Mouse (Mus musculus): ENCODE measurements around the gene A030005L19Rik. TPM values are rescaled to one million over a fixed set of nuclear protein-coding genes. Genes with fewer than 3 reads are reported as not detected.
"Not testable (repeated sequence)": the region's sequence is repeated elsewhere in the genome, so short reads cannot be mapped to it uniquely, and the experiment has no call there.

Gene A030005L19Rik
- polyA plus RNA-seq (2016; fragmentation: Nextera tagmentation; extraction: Ambion mirVana): 0.39 TPM in 1 of 2 replicates, not detected in the other

DNA sequence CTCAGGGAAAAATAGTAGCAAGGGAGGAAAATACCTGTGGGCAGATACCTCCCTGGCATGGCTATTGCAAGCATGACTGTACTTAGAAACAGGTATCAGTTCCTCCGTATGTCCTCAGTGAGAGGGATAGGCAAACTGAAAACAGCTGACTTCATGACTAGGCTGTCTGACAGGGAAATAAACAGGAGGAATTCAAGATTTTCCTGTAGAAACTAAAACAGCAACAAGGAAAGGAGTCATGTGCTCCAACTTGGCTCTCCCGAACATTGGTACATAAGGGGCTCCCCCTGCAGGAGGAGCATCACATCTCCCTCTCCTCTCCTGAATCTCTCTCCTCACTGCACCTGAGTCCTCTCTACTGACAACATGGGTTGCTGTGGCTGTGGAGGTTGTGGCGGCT, at the start of gene A030005L19Rik:
A030005L19Rik (plus strand) TSS at position 301 of the 400 bp plus-strand sequence.
- no peak within 1 kb of the TSS for H3K9ac ChIP-seq
- H3K4me1 ChIP-seq: no peaks in the 10 kb centered on the region
- no peaks in the 10 kb centered on the region for H3K27me3 ChIP-seq
- H3K4me2 ChIP-seq (replicated peaks): no peak within 1 kb of the TSS
- ATAC-seq (ENCODE audit: insufficient number of reproducible peaks, insufficient read depth, low FRiP score, low TSS enrichment): no peak
- H3K36me3 ChIP-seq: no peaks in the 10 kb centered on the region
- H3K9me3 ChIP-seq: no peaks in the 10 kb centered on the region
- H3K27ac ChIP-seq: no peak within 1 kb of the TSS
- no peak within 1 kb of the TSS for H3K4me3 ChIP-seq
- WGBS: 80% methylated on average over 3 of the region's 3 CpGs

DNA sequence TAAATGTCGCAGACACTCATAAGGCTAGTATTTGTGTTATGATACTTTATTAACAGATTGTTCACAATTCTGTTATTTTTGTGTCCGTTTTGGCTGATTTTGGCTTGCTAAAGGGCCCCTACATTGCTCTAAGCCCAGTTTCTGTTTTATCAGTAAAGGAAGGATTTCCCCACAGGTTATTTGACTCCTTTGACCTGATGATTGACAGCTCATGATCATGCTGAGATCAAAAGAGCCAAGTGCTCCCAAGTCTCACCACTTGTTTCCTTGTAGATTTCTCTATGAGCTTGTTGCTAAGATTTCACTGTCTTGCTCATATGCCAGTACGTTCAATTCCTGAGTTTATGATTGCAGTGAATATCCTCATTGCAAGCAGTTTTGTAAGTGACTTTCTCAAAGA, 42.9 kb upstream of the A030005L19Rik start:
- no peaks in the 10 kb centered on the region for H3K9me3 ChIP-seq
- no peaks in the 10 kb centered on the region for H3K4me1 ChIP-seq
- no peak for ATAC-seq (ENCODE audit: insufficient number of reproducible peaks, insufficient read depth, low FRiP score, low TSS enrichment)
- no peaks in the 10 kb centered on the region for H3K27me3 ChIP-seq
- H3K27ac ChIP-seq: no peak overlapping the region
- H3K9ac ChIP-seq: no peak overlapping the region
- WGBS: 77% methylated on average over 3 of the region's 3 CpGs
- no peak overlapping the region for H3K4me2 ChIP-seq (replicated peaks)
- peaks cover 12% of the 10 kb centered on the region; the same call in 1 of the 2 replicates for H3K36me3 ChIP-seq
- H3K4me3 ChIP-seq: no peak overlapping the region

DNA sequence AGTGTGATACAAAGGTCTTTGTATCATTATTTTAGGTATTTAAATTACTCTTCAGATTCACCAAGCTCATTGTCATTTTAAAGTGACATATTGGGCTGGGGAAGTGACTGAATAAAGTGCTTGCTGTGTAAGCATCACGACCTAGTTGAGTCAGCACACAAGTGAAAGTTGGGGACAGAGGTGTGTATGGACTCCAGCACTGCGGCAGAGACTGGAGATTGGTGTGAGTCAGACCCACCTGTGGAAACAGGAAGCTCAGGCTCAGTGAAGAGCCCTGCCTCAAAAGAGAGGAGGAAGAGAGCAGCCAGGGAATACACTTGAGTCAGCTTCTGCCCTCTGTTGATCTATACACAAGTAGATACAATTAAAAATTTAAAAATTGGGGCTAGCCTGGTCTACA, 34.0 kb upstream of the A030005L19Rik start:
- Histone ChIP-seq H3K36me3 (peaks cover 27% of the 10 kb centered on the region), H3K27me3 (no peaks in the 10 kb centered on the region), H3K27ac (no peak overlapping the region), H3K4me2 (replicated peaks) (no peak overlapping the region), H3K4me1 (no peaks in the 10 kb centered on the region), H3K4me3 (no peak overlapping the region), H3K9ac (no peak overlapping the region), H3K9me3 (no peaks in the 10 kb centered on the region)
- ATAC-seq (ENCODE audit: insufficient number of reproducible peaks, insufficient read depth, low FRiP score, low TSS enrichment): no peak
- 89% methylated on average over 2 of the region's 2 CpGs for WGBS

DNA sequence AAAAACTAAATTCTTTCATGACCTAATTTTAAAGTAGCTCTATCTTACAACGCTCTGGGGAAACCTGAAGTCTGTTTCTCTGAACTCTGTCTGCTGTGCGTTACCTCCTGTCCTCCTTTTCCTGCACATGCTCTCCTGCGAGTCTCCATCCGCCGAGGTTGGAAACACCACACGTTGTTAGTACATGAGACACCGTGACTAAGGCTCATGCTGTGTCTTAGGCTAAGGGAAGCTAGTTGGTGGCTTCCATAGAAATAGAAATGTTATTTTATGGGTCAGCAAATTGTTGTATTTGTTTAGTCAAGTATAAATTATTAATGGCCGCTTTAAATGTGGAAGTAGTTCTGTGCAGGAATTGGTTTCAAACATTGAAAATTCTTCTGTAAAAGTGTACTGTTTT, 32.9 kb upstream of the A030005L19Rik start:
- H3K4me2 ChIP-seq (replicated peaks): no peak overlapping the region
- no peak overlapping the region for H3K9ac ChIP-seq
- H3K9me3 ChIP-seq: no peaks in the 10 kb centered on the region
- no peaks in the 10 kb centered on the region for H3K27me3 ChIP-seq
- no peak overlapping the region for H3K27ac ChIP-seq
- H3K4me1 ChIP-seq: no peaks in the 10 kb centered on the region
- H3K4me3 ChIP-seq: no peak overlapping the region
- 88% methylated on average over 8 of the region's 8 CpGs for WGBS
- no peak for ATAC-seq (ENCODE audit: insufficient number of reproducible peaks, insufficient read depth, low FRiP score, low TSS enrichment)
- H3K36me3 ChIP-seq: peaks cover 25% of the 10 kb centered on the region

DNA sequence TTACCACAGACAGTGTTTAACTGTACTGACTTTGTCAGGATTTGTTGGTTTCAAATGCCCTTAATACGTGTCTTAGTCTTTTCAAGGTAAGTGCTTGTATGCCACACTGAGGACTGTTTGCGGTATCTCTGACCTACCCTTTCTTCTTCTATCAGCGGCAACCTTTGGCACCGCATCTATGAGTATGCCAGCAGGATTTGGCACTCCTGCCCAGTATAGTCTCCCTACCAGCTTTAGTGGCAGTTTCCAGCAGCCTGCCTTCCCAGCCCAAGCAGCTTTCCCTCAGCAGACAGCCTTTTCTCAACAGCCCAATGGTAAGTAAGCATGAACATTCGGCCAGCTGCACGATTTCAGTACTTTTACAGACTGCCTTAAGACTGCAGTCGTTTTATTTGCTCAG, 19.9 kb upstream of the A030005L19Rik start:
- H3K4me1 ChIP-seq: no peaks in the 10 kb centered on the region
- no peaks in the 10 kb centered on the region for H3K27me3 ChIP-seq
- peaks cover 23% of the 10 kb centered on the region for H3K36me3 ChIP-seq
- no peaks in the 10 kb centered on the region for H3K9me3 ChIP-seq
- 94% methylated on average over 7 of the region's 7 CpGs for WGBS
- ATAC-seq (ENCODE audit: insufficient number of reproducible peaks, insufficient read depth, low FRiP score, low TSS enrichment): no peak
- no peak overlapping the region for H3K27ac ChIP-seq
- H3K4me2 ChIP-seq (replicated peaks): no peak overlapping the region
- H3K9ac ChIP-seq: no peak overlapping the region
- no peak overlapping the region for H3K4me3 ChIP-seq

DNA sequence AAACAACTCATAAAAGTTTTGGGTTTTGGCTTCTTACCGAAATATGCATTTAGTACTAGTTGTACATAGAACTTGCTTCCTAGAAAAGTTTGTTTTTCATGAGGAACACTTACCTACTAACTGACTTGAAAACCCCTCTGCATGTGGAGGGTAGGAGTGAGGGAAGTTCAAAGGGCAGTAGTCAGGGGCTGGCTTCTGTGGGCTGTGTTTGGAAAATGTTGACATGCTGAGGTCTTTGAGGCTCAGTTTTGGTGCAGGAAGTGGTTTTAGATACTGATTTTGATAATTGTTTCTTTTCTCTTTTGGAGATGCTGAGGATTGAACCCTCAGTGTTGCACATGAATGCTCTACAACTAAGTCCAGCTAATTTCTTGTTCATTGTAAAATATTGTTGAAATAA, 12.6 kb upstream of the A030005L19Rik start:
- H3K9ac ChIP-seq: no peak overlapping the region
- no peaks in the 10 kb centered on the region for H3K9me3 ChIP-seq
- H3K27ac ChIP-seq: no peak overlapping the region
- 98% methylated on average over 1 of the region's 1 CpGs for WGBS
- H3K27me3 ChIP-seq: no peaks in the 10 kb centered on the region
- no peak for ATAC-seq (ENCODE audit: insufficient number of reproducible peaks, insufficient read depth, low FRiP score, low TSS enrichment)
- H3K4me3 ChIP-seq: no peak overlapping the region
- H3K36me3 ChIP-seq: peaks cover 17% of the 10 kb centered on the region
- H3K4me1 ChIP-seq: no peaks in the 10 kb centered on the region
- H3K4me2 ChIP-seq (replicated peaks): no peak overlapping the region

DNA sequence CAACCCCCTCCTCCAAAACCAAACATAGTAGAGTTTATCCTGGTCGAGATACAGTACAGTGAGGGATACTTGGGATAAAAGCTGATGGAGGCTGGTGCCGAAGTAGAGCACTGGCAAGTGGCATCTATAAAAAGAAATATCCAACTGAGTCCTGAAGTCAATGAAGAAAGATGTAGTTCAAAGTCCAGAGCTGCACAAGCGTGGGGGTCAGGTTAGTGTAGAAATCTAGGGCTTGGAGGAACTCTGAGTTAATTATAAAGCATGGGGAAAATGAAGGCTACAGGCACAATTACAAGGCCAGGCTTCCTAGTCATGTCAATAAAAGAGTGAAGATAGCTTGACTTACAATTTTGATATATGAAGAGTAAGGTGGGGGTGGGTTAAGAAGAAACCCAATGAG, 11.9 kb upstream of the A030005L19Rik start:
- ATAC-seq (ENCODE audit: insufficient number of reproducible peaks, insufficient read depth, low FRiP score, low TSS enrichment): no peak
- WGBS: 93% methylated on average over 3 of the region's 3 CpGs
- no peak overlapping the region for H3K9ac ChIP-seq
- H3K4me1 ChIP-seq: no peaks in the 10 kb centered on the region
- H3K4me2 ChIP-seq (replicated peaks): no peak overlapping the region
- H3K27me3 ChIP-seq: no peaks in the 10 kb centered on the region
- no peak overlapping the region for H3K27ac ChIP-seq
- no peaks in the 10 kb centered on the region for H3K9me3 ChIP-seq
- H3K4me3 ChIP-seq: no peak overlapping the region
- H3K36me3 ChIP-seq: peaks cover 17% of the 10 kb centered on the region

DNA sequence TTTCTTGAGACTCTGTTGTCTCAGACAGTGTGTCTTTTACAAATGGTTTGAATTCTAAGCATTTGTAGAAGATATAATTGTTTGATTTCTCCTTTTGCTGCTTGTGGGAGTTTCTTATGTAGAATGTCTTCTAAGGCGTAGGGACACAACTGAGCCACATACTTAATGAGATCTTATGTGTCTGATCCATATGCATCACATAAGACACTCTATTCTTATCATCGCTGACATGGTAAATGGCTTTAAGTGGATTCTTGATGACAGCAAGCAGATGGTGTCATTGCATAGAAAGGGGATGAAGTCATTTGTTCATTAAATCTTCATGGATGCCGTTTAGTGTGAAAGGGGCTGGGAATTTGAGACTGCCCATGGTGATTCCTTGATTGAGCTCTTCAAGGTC, 7.2 kb upstream of the A030005L19Rik start:
- Histone ChIP-seq H3K9ac (no peak overlapping the region), H3K4me1 (no peaks in the 10 kb centered on the region), H3K4me3 (no peak overlapping the region), H3K4me2 (replicated peaks) (no peak overlapping the region), H3K36me3 (peaks cover 14% of the 10 kb centered on the region), H3K9me3 (no peaks in the 10 kb centered on the region), H3K27ac (no peak overlapping the region), H3K27me3 (no peaks in the 10 kb centered on the region)
- ATAC-seq (ENCODE audit: insufficient number of reproducible peaks, insufficient read depth, low FRiP score, low TSS enrichment): no peak
- 81% methylated on average over 3 of the region's 3 CpGs for WGBS

DNA sequence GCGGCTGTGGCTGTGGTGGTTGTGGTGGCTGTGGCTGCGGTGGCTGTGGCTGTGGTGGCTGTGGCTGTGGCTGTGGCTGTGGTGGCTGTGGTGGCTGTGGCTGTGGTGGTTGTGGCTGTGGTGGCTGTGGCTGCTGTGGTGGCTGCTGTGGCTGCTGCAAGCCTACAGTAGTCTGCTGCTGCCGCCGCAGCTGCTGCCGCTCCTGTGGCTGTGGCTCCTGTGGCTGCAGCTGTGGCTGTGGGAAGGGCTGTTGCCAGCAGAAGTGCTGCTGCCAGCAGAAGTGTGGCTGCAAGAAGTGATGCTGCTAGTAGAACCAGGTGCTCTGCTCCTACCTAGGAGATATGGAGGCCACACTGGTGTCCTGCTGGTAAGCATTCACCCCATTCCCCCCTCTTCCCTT, 309 bp downstream of the A030005L19Rik start:
- not testable (repeated sequence) for H3K36me3 ChIP-seq; H3K9ac ChIP-seq; H3K27me3 ChIP-seq; ATAC-seq (ENCODE audit: insufficient number of reproducible peaks, insufficient read depth, low FRiP score, low TSS enrichment); H3K4me1 ChIP-seq; H3K4me2 ChIP-seq (replicated peaks); H3K4me3 ChIP-seq; H3K27ac ChIP-seq; H3K9me3 ChIP-seq
- 96% methylated on average over 5 of the region's 5 CpGs for WGBS

DNA sequence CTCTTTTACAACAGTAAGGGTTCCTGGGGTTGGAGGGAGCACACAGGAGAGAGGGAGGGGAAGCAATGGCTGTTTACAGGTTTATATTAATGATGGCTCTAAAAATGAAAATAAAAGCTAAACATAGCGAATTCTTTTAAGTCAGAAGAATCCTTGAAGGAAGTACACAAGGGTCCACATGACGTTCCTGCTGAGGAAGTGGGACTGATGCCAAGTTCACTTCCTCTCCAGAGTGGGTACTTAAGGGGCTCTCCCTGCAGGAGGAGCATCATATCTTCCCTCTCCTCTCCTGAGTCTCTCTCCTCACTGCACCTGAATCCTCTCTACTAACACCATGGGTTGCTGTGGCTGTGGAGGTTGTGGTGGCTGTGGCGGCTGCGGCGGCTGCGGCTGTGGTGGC, 11.5 kb downstream of the A030005L19Rik start, which contains the start of gene A030014E15Rik:
A030014E15Rik (plus strand) TSS at position 268 of the 400 bp plus-strand sequence.
- H3K4me2 ChIP-seq (replicated peaks): no peak within 1 kb of the TSS
- no peak within 1 kb of the TSS for H3K27ac ChIP-seq
- H3K36me3 ChIP-seq: no peaks in the 10 kb centered on the region
- H3K9me3 ChIP-seq: no peaks in the 10 kb centered on the region
- no peak within 1 kb of the TSS for H3K9ac ChIP-seq
- no peaks in the 10 kb centered on the region for H3K27me3 ChIP-seq
- ATAC-seq (ENCODE audit: insufficient number of reproducible peaks, insufficient read depth, low FRiP score, low TSS enrichment): no peak
- WGBS: 91% methylated on average over 6 of the region's 6 CpGs
- H3K4me3 ChIP-seq: no peak within 1 kb of the TSS
- no peaks in the 10 kb centered on the region for H3K4me1 ChIP-seq

DNA sequence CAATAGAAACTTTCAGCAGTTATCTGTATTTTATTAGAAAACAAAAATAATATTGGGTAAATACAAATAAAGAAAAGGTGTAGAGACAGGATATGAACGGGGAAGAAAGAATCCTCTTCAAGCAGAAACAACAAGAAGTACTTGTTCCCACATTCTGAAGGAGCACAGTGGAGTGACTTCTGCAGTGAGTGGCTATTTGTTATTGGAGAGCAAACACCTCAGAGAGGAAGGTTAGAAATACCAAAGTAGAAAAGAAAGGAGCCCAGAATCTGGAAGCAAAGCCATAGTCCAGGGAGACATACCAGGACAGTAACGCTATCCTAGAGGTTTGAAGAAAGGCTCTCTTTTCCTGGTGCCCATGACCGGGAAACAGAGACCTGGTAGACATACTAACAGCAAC, 17.4 kb downstream of the A030005L19Rik start:
- H3K36me3 ChIP-seq; H3K4me3 ChIP-seq; ATAC-seq (ENCODE audit: insufficient number of reproducible peaks, insufficient read depth, low FRiP score, low TSS enrichment); H3K4me2 ChIP-seq (replicated peaks); H3K27ac ChIP-seq; H3K4me1 ChIP-seq; H3K27me3 ChIP-seq; H3K9ac ChIP-seq; H3K9me3 ChIP-seq: not testable (repeated sequence)
- WGBS: 89% methylated on average over 3 of the region's 3 CpGs

DNA sequence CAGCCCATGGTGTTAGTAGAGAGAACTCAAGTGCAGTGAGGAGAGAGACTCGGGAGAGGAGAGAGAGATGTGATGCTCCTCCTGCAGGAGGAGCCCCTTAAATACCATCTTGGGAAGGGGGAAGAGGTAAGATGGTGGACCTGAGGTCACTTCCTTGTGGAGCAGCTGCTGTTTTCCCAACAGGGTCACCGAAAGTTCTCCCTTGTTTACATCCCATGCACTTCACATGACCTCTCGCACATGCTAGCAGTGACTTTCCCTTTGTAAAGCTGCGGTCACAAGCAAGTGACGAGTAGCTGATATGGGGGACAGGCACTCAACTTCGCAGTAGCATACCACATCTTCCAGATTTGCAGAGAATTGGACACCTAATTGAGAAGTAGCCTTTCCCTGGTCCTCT, 18.2 kb downstream of the A030005L19Rik start, which contains the start of gene Gm6217:
Gm6217 (minus strand) TSS at position 74 of the 400 bp plus-strand sequence.
- WGBS: no CpG with 5 or more reads among the region's 6 CpGs
- H3K9me3 ChIP-seq; H3K4me1 ChIP-seq; ATAC-seq (ENCODE audit: insufficient number of reproducible peaks, insufficient read depth, low FRiP score, low TSS enrichment); H3K36me3 ChIP-seq; H3K27me3 ChIP-seq; H3K4me2 ChIP-seq (replicated peaks); H3K27ac ChIP-seq; H3K4me3 ChIP-seq; H3K9ac ChIP-seq: not testable (repeated sequence)

DNA sequence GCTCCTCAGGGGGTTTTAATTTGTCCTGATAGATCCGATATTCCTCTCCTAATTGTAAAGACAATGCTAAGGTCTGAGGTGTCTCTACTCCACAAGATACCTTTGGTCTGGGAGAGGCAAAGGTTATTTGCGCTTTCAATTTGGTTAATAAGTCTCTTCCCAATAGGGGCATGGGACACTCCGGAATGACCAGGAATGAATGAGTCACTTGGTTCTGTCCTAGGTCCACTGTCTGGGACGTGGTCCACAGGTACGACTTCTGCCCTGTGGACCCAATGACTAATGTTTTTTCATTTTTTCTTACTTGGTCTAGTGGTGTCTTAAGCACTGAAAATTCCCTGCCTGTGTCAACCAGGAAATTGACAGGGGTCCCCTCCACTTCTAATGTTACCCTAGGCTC, 25.5 kb downstream of the A030005L19Rik start:
- Histone ChIP-seq H3K4me3 (no peak overlapping the region), H3K9ac (no peak overlapping the region), H3K27ac (no peak overlapping the region), H3K4me1 (no peaks in the 10 kb centered on the region), H3K9me3 (no peaks in the 10 kb centered on the region), H3K27me3 (no peaks in the 10 kb centered on the region), H3K4me2 (replicated peaks) (no peak overlapping the region), H3K36me3 (no peaks in the 10 kb centered on the region)
- ATAC-seq (ENCODE audit: insufficient number of reproducible peaks, insufficient read depth, low FRiP score, low TSS enrichment): no peak
- 93% methylated on average over 5 of the region's 5 CpGs for WGBS
